Mouse (Mus musculus) monocyte, adult 2 months (primary cell): ENCODE measurements around the gene Csf2rb.

Experiments
- DNase-seq, 2 experiments: peaks; one replicate each; pipeline ENCODE4 v3.0.0; 2022; ENCODE audit warnings: low spot score in 2 of 2, low read depth in 1 of 2

Csf2rb gene

GRCm38 (mm10) chr15:78374204-78374603 is 48.7 kb downstream of the Csf2rb start:
- no peak for DNase-seq

GRCm38 (mm10) chr15:78377859-78378258 is 52.3 kb downstream of the Csf2rb start:
- no peak for DNase-seq

- DNase-seq, result no peak
These were observed 53.0 kb downstream of the Csf2rb start for GRCm38 (mm10) chr15:78378556-78378955.

- DNase-seq, result no peak
These were observed 54.7 kb downstream of the Csf2rb start for GRCm38 (mm10) chr15:78380208-78380607.

DNA sequence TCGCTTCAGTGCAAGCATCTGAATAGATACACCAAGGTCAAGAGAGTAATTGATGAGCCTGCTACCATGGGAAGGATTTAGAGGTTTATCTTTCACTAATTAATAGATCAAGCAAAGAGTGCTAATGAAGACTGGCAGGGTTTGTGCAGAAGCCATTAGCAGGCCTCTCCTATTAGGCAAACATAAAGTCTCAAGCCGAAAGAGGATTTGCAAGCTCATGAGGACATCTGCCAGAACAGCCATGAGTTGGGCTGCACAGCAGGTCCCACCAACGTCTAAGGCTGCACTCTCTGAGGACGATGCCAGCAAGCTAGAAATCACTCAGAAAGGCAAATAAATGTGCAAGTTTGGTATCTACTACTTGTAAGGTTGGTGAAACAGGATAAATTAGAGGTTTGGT is 55.2 kb downstream of the Csf2rb start:
- DNase-seq, result no peak

DNA sequence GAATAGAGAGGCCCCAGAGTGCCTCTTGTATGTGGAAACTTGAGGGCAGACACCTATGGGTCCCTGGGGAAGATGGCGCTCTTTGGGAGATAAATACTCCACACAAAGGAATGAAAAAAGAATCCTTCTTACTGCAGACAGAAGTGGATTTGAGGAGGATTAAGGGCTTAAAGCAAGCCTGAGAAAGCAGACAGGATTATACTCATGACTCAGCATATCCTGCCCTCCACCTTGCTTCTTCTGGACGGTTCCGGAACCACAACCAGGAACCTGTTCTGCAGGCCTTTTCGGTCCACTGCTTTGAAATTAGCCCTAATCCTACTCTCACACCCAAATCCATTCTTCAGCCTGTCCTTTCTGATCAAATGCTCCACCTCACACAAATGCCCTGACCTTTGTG is 56.6 kb downstream of the Csf2rb start:
- DNase-seq, result no peak

DNA sequence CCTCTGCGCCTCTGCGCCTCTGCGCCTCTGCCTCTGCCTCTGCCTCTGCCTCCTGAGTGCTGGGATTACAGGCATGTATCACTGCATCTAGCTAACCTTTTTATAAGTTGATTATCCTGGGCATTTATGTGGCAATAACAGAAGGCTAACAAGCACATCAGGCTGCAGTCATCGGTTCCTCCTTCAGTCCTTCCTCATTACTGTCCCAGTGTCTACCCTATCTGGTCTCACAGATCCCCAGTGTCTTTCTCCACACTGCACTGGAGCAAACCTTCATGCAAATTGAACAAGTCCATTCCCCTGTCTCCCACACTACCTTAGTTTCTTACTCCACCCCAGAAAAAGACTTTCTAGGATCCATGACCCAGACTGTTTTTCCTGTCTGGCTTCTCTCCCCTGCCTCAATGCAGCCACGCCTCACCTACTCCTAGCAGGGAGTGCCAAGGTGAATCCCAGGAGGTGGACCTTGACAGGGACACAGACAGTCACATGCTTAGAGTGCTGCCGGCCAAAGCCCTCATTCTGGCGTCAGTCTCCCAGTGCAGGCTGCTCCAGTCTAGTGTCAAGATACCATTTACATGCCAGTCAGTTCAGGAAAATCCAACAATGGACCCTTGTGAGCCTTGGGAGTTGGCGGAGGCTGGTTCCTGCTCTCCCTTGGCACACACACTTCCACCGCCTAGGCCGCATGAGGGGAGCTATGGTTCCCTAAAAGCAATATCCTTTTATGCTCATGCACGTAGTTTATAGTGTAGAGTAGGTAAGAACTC is 58.1 kb downstream of the Csf2rb start:
- no peak for DNase-seq

GRCm38 (mm10) chr15:78384220-78385116 is 58.9 kb downstream of the Csf2rb start:
- DNase-seq, result no peak

GRCm38 (mm10) chr15:78385564-78385963 is 60.0 kb downstream of the Csf2rb start:
- DNase-seq, result no peak

GRCm38 (mm10) chr15:78390855-78391254 is 65.3 kb downstream of the Csf2rb start:
- no peak for DNase-seq

DNA sequence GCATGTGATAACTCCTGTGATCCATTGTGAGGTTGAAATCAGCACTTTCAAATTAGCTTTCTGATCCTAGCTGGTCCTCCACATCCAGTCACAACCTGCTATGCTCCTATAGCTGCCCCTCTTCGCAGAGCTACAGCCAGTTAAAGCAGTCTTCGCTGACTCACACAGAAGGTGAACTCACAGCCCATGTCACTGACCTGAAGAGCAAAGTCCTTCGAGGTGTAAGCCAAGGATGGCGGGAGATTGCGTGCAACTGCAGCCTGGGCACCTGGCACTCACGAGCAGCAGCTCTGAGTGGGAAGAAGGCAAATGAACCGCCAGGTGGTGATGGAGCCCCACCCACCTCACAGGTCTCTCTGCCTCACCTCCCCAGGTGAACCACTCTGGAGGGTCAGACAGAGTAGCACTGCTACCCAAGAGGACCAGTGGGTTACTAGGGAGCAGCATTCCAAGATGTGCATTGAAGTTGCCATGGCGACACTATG is 70.0 kb downstream of the Csf2rb start, which contains the start of gene Tex33:
Gene Tex33 (minus strand): TSS at position 435 of the 485 bp plus-strand sequence.
- DNase-seq, result no peak

- DNase-seq, result no peak
These were observed 75.8 kb downstream of the Csf2rb start for GRCm38 (mm10) chr15:78401345-78401744.

GRCm38 (mm10) chr15:78401921-78402320 is 76.4 kb downstream of the Csf2rb start:
- DNase-seq, result no peak

DNA sequence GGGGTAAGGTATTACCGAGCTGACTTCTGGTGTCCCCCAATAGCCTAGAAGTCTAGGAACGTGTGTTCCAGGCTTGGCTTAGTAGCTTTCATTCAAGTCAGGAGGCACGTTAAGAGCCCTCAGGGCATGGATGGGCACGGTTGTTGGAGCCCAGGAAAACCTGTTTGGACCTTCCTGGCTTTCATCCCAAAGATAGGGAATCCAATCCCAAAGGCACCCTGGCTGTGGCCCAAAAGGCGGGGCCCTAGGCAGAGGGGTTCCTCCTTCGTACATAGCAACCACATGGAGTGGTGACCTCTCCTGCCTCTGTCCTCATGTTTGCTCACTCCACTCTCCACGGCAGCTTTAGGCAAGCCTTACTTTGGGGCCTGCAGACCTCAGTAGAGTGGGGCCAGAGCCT is 76.9 kb downstream of the Csf2rb start:
- DNase-seq, result no peak

GRCm38 (mm10) chr15:78403301-78403741 is 77.8 kb downstream of the Csf2rb start:
- DNase-seq, result no peak
